Mouse (Mus musculus) subcutaneous adipose tissue, adult 2 months (tissue): ENCODE results near the gene Hnrnpl. TPM values are rescaled to one million over a fixed set of nuclear protein-coding genes. Genes with fewer than 3 reads are reported as not detected.

Experiments
- polyA plus RNA-seq: library from polyadenylated mRNA; depleted of rRNA; stranded (reverse); fragments of >200 nt; gene quantifications from 2 replicates; pipeline ENCODE4 v1.2.3, GENCODE M21; 2012; ENCODE audit warnings: low replicate concordance; rRNA removed

Gene Hnrnpl
- polyA plus RNA-seq = 301 and 463 TPM in 2 replicates

DNA sequence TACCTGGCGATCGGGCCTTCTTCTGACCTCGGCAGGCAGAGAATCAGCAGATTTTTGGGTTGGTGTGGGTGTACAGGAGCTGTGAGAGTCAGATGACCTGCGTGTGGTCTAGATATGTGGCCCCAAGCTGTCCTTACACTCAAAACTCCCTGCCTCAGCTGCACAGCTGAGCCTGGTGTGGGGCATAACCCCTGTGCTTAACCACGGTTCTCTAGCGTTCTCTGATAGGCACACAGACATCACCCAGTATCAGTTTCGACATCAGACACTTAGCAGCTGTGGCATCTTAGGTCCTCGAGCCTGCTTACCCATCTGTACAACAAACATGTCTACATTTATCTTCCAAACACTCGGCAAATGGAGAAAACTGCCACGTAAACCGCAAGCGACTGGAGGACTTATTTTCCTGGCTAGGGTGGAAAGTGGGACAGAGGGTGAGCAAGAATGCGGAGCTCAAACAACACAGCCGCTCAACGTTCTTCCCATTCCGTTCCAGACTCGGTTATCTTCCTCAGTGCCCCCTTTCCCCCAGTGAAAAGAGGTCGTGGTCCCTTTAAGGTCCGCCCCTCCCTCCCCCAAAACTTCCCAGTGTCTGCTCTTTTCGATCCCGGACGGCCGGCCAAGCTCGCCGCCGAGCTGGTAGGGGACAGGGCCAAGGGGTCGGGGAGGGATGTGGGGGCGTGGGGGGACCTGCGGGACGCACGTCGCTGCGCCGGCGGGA lies at the start of gene Hnrnpl:
TSS of gene Hnrnpl (plus strand) at position 321 of the 721 bp plus-strand sequence.

DNA sequence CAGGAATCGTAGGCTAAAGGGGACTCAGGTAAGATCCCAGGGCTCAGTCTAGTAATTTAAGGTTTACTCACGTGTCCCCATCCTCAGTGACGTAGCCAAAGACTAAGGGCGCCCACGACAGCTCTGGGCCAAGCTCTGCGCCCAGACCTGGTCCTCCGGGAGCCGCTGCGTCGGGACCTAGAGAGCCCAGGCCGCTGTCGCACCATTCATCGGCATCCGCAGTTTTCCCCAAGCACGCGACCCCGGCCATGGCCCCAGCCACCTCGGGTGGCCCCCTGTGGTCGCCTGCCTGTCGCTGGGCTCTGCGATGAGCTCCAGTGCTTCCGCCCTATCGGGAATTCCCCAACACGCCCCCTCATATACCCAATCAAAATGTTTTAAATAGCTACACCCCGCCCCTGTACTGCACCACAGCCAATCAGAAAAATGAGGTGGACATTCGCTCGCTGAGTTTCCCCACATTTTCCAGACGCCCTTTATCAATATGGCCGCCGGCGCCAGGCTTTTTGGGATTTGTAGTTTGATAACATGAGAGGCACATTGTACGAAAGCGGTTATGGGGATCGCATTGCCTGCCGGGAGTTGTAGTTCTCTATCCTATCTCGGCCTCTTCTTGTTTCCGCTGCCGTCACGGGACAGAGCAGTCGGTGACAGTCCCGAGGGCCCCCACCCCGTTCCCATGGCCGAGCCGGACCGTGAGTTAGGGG lies 42.0 kb upstream of the Hnrnpl start, which contains the start of gene Sirt2:
TSS of gene Sirt2 (plus strand) at position 563 of the 707 bp plus-strand sequence.

DNA sequence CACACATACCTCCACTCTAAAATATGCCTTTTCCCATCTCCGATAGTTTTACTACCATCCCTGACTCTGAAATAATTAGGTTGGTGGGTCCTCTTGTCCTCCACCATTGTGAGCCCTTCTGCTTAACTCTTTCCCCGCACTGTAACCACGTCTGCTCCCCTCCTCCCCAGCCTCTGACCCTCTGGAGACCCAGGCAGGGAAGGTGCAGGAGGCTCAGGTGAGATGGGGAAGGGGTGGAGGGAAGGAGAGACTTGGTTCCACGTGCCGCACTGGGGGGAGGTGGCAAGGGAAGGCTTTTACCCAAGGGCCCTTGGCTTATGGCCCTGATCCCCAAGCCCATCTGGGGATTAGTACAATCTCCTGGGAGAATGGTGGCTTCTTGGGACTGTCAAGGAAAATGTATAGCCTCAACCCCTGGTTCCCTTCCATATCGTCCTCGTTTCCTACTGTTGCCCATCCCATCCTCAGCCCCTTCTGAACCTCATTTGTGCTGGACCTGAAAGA lies 40.8 kb upstream of the Hnrnpl start, which contains the start of gene Nfkbib:
TSS of gene Nfkbib (minus strand) at position 51 of the 504 bp plus-strand sequence.

DNA sequence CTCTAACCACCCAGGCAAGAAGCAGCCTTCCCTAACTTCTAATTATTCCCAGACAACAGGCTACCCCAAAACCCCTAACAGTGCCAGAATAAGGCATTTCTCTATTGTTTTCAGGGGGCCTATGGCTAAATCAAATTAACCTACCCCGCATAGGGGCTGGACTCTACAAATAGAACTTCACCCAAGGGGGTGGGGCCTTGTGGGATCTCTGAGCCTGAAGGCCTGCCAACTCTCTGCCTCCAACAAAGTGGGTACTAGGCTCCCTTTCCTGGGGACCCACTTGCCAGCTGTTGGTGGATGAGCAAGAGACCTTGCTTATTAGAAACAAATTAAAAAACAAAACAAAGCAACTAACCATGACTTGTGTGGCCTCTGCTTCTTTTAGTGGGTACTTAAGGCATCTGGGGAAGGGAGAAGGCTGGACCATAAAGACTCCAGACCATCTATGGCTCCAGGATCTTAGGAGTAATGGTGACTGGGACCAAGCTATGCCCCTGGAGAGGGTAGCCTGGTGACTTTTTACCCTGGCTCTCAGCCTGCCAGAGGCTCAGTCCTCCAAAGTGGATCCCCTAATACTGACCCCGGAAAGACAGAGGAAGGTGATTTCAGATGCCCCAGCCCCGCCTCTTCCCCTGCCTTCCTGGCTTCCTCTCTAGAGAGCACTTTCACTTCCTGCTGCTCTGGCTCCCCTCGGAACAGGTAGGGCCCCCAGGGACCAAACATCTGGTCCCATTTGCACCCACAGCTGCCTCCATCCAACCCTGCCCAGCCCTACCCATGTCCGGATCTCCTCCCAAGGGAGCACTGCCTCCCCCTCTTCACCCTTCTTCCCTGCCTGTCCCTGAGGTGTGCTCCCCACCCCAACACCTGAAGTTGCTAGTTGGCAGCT lies 19.8 kb upstream of the Hnrnpl start, which contains the start of gene Rinl:
TSS of gene Rinl (plus strand) at position 663 of the 889 bp plus-strand sequence.

DNA sequence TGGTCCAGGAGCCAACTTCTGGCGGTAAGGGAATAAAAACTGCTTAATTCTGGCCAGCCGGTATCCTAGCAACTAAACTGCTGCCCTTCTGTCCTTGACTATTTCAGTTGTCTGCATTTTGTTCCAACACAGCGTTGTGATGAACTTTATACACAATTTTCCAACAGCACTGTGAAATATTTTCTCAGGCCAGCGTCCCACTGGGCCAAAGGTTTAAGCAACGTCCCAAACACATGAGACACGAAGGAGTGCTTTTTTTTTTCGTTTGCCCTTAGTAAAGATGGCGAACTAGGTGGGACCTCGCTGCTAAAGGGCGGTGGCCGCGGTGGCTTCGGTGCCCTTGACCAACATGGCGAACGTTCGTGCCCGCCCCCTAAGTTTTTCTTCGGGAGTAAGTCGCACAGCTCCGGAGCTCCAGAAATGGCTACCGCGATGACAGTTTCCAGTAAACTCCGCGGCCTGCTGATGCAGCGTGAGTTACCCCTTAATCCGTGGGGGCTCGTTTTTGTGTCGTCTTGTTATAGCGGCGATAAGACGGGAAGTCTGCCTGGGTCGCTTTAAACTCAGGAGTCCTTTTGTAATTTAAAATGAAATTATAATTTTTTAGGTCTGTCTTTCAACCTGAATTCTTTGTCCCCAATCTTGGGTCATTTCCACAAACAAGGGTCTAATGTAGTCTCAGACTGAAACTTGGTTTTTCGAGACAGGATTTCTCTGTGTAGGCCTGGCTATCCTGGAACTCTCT lies 16.8 kb downstream of the Hnrnpl start, which contains the start of gene Ech1:
TSS of gene Ech1 (plus strand) at position 277 of the 745 bp plus-strand sequence.

DNA sequence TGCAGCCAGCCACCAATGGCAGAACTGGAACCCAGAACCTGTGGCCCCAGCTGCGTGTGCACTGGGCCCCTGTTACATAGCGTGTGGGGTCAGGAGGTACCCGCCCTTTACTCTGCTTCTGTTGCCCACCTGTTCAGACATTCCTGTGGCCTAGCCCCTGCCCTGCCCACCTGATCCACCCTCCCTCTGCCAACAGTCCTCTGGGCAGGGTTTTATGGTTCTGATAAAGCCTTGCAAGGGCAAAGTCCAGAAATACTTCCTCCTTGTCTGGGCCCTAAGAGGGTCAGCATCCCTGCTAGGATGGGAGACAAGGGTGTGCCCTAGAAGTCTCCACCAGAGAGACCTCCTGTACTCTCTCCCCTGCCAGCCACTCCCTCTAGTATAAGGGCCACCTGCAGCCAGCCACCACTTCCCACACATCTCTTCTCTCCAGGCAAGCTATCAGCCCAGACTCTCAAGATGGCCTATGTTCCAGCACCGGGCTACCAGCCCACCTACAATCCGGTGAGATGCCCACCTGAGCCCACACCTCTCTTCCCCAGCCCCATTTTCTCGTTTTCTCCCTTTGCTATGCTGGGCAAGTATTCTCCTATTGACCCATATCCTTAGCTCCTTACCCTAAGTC lies 25.5 kb downstream of the Hnrnpl start, which contains the start of gene Lgals4:
TSS of gene Lgals4 (plus strand) at position 132 of the 625 bp plus-strand sequence.

DNA sequence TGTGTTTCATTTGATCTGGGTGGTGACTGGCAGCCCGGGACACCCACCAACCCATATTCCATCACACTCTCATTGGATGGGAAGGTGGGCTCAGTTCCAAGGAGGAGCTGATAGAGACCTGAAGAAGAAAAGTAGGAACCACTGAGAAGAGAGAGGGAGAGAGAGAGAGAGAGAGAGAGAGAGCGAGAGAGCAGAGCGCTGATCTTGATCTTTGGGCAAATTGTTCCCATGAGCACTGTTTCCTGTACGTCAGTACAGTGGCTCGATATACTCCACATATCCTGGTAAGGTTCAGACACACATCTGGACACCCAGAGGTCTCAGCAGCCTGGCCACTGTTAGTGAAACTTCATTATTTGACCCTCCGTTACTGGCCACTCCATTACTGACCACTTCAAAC lies 55.2 kb downstream of the Hnrnpl start, which contains the start of gene Lgals7:
TSS of gene Lgals7 (plus strand) at position 314 of the 400 bp plus-strand sequence.

Other genes starting within 250 kb of the Hnrnpl start
- gene Samd4b, start 210.4 kb upstream of the Hnrnpl start, polyA plus RNA-seq = 79.8 and 99.2 TPM in 2 replicates
- gene Pak4, start 210.4 kb upstream of the Hnrnpl start, polyA plus RNA-seq = 13.7 and 30.0 TPM in 2 replicates
- not detected in 2 replicates for gene Acp7, start 177.2 kb upstream of the Hnrnpl start, polyA plus RNA-seq
- gene Fbxo27, start 115.7 kb upstream of the Hnrnpl start, polyA plus RNA-seq = 7.1 and 21.8 TPM in 2 replicates
- 1.8 and 6.7 TPM in 2 replicates for gene Fbxo17, start 91.7 kb upstream of the Hnrnpl start, polyA plus RNA-seq
- 65.5 and 68.1 TPM in 2 replicates for gene Mrps12, start 66.7 kb upstream of the Hnrnpl start, polyA plus RNA-seq
- 17.2 and 24.2 TPM in 2 replicates for gene Sars2, start 66.5 kb upstream of the Hnrnpl start, polyA plus RNA-seq
- gene Ccer2, start 52.4 kb upstream of the Hnrnpl start, polyA plus RNA-seq = not detected in 2 replicates
- gene Sirt2, start 41.8 kb upstream of the Hnrnpl start, polyA plus RNA-seq = 116 and 128 TPM in 2 replicates
- 31.7 and 33.5 TPM in 2 replicates for gene Nfkbib, start 41.0 kb upstream of the Hnrnpl start, polyA plus RNA-seq
- gene Rinl, start 19.6 kb upstream of the Hnrnpl start, polyA plus RNA-seq = 5.6 and 8.0 TPM in 2 replicates
- gene Ech1, start 16.7 kb downstream of the Hnrnpl start, polyA plus RNA-seq = 516 and 1,100 TPM in 2 replicates
- gene Lgals4, start 25.3 kb downstream of the Hnrnpl start, polyA plus RNA-seq = 29.7 and 44.7 TPM in 2 replicates
- 7.4 and 19.9 TPM in 2 replicates for gene Lgals7, start 55.3 kb downstream of the Hnrnpl start, polyA plus RNA-seq
- 0.85 and 2.6 TPM in 2 replicates for gene Capn12, start 72.9 kb downstream of the Hnrnpl start, polyA plus RNA-seq
- gene Actn4, start 153.8 kb downstream of the Hnrnpl start, polyA plus RNA-seq = 420 and 464 TPM in 2 replicates
- gene Eif3k, start 173.3 kb downstream of the Hnrnpl start, polyA plus RNA-seq = 291 and 376 TPM in 2 replicates
- 8.4 and 8.8 TPM in 2 replicates for gene Map4k1, start 173.5 kb downstream of the Hnrnpl start, polyA plus RNA-seq